Mouse (Mus musculus) adrenal gland, adult (tissue): ENCODE measurements around the gene Mgea5.

ENCODE experiments used
- DNase-seq, 2 experiments: peaks; one replicate each; pipeline ENCODE4 v3.0.0; 2022 to 2023; ENCODE audit warnings: low spot score in 1 of 2; ENCODE audit not compliant: inconsistent age in 2 of 2

Gene Mgea5

GRCm38 (mm10) chr19:45748691-45749242 is 34.9 kb downstream of the Mgea5 start:
- DNase-seq, result peak; percentile 41 to 72

GRCm38 (mm10) chr19:45748206-45748605 is 35.4 kb downstream of the Mgea5 start:
- DNase-seq, result peak in 1 of 2 experiments; percentile 23

- DNase-seq, result peak; percentile 81 to 95
These were observed 36.4 kb downstream of the Mgea5 start for GRCm38 (mm10) chr19:45747028-45747867.

- peak; percentile 76 to 92 for DNase-seq
These were observed 37.2 kb downstream of the Mgea5 start for GRCm38 (mm10) chr19:45746153-45747020.

- DNase-seq, result peak in 1 of 2 experiments; percentile 36
These were observed 38.1 kb downstream of the Mgea5 start for GRCm38 (mm10) chr19:45745344-45746152.

GRCm38 (mm10) chr19:45743619-45744018 is 40.0 kb downstream of the Mgea5 start:
- no peak for DNase-seq

- no peak for DNase-seq
These were observed 40.6 kb downstream of the Mgea5 start for GRCm38 (mm10) chr19:45742984-45743575.

- peak in 1 of 2 experiments; percentile 51 for DNase-seq
These were observed 41.2 kb downstream of the Mgea5 start, which contains the start of gene Fgf8 for GRCm38 (mm10) chr19:45742218-45742983. Gene Fgf8 (minus strand): TSS chr19:45742915.

- DNase-seq, result peak in 1 of 2 experiments; percentile 38
These were observed 42.0 kb downstream of the Mgea5 start for GRCm38 (mm10) chr19:45741431-45742217.

- DNase-seq, result no peak
These were observed 42.8 kb downstream of the Mgea5 start for GRCm38 (mm10) chr19:45740817-45741216.

GRCm38 (mm10) chr19:45740233-45740632 is 43.4 kb downstream of the Mgea5 start:
- DNase-seq, result no peak

GRCm38 (mm10) chr19:45738521-45738920 is 45.1 kb downstream of the Mgea5 start:
- no peak for DNase-seq

- no peak for DNase-seq
These were observed 45.7 kb downstream of the Mgea5 start for GRCm38 (mm10) chr19:45737846-45738484.

- no peak for DNase-seq
These were observed 46.3 kb downstream of the Mgea5 start for GRCm38 (mm10) chr19:45737208-45737845.

GRCm38 (mm10) chr19:45736855-45737207 is 46.8 kb downstream of the Mgea5 start:
- DNase-seq, result peak; percentile 49 to 67

- no peak for DNase-seq
These were observed 47.4 kb downstream of the Mgea5 start for GRCm38 (mm10) chr19:45736241-45736640.

GRCm38 (mm10) chr19:45734762-45735161 is 48.9 kb downstream of the Mgea5 start:
- DNase-seq, result no peak

- DNase-seq, result no peak
These were observed 49.4 kb downstream of the Mgea5 start for GRCm38 (mm10) chr19:45734191-45734590.
